In genomic region chr7:109098145-109099018, GRCm38 (mm10) we compare ENCODE assay signal across 7 mouse cellular contexts. TPM values are rescaled to one million over a fixed set of nuclear protein-coding genes. Genes with fewer than 3 reads are reported as not detected.
DNase-seq lines count a peak whose midpoint lies in the region; ATAC-seq and TF ChIP-seq lines count a peak whose summit lies in the region.

No protein-coding gene starts in this region.

- DNase-seq in urinary bladder, postnatal 14 days (ENCODE audit: low spot score): peak; percentile 26
- DNase-seq in urinary bladder, adult 2 months (ENCODE audit: low spot score): no peak
- DNase-seq in brain, adult 2 months (ENCODE audit: low read depth, low spot score): peak; percentile 77
- peak; percentile 81 for DNase-seq in hindbrain, postnatal 0 days (ENCODE audit: low spot score)
- DNase-seq in lung, postnatal 10 days: peak; percentile 24
- DNase-seq in right cerebral cortex, postnatal 4 days: peak; percentile 37

- ATAC-seq in erythroid progenitor cell, adult 5-6 weeks (replicated peaks; ENCODE audit: low FRiP score, poor library complexity, severe bottlenecking): peak; percentile 86
- ATAC-seq in hindbrain, postnatal 0 days: peak; percentile 79

- no peak overlapping the region for H3K4me3 ChIP-seq in hindbrain, postnatal 0 days (ENCODE audit: low read length)

- no peak overlapping the region for H3K4me2 ChIP-seq in hindbrain, postnatal 0 days (ENCODE audit: low read depth, low read length)

- H3K4me1 ChIP-seq in hindbrain, postnatal 0 days (ENCODE audit: insufficient read depth, low read length): no peaks in the 10 kb centered on the region

- H3K9ac ChIP-seq in hindbrain, postnatal 0 days (replicated peaks; ENCODE audit: low read length): no peak overlapping the region

- no peaks in the 10 kb centered on the region for H3K27me3 ChIP-seq in hindbrain, postnatal 0 days (ENCODE audit: insufficient read depth, low read length)

- TF ChIP-seq CTCF in hindbrain, postnatal 0 days (IDR thresholded peaks at IDR 0.05; ENCODE audit: low read depth): peak; percentile 88

- WGBS in hindbrain, postnatal 0 days: 30% methylated on average over 6 of the region's 6 CpGs

- no peaks in the 10 kb centered on the region for H3K9me3 ChIP-seq in hindbrain, postnatal 0 days (ENCODE audit: low read length)

- no peak overlapping the region for H3K27ac ChIP-seq in hindbrain, postnatal 0 days

- no peaks in the 10 kb centered on the region for H3K36me3 ChIP-seq in hindbrain, postnatal 0 days (ENCODE audit: insufficient read depth, low read length)

RNA-seq across cellular contexts. Expression of gene Ric3, which starts 15.3 kb away (rescaled TPM):
- polyA plus RNA-seq in urinary bladder, adult 2 months (2012; rRNA removed): 10.3 and 12.2 TPM in 2 replicates
- not detected in 2 replicates for total RNA-seq in erythroid progenitor cell, adult 5-6 weeks (2015; ENCODE audit: low replicate concordance)
- 0.61 TPM in 1 of 2 replicates, not detected in the other for total RNA-seq in erythroid progenitor cell, adult 5-6 weeks (2017; ENCODE audit: low replicate concordance)
- 33.8 and 41.9 TPM in 2 replicates for total RNA-seq in hindbrain, postnatal 0 days (2014; rRNA removed)
- 40.0 and 41.0 TPM in 2 replicates for polyA plus RNA-seq in hindbrain, postnatal 0 days (2015; fragmentation: Nextera tagmentation; extraction: Ambion mirVana)

Comparison
In these comparisons a context has a peak if more than half of its experiments do, and no peak if none do; other contexts are left out.
1. RNA of gene Ric3, which starts 15.3 kb away (total RNA-seq): 33.8 to 41.9 TPM in hindbrain, postnatal 0 days; 0.61 TPM in erythroid progenitor cell, adult 5-6 weeks; every median in the first group is over 10 times any median in the second.